Mouse (Mus musculus) skeletal muscle tissue, adult 2 months (tissue): Measurements from ENCODE around the gene Gm49342.
A peak's percentile ranks its signal among the peaks of the same experiment; 100 is the strongest.

Experiments used
- DNase-seq: peaks from one replicate; pipeline ENCODE4 v3.0.0-alpha.2; 2012; ENCODE audit warnings: low read depth, low spot score

The Gm49342 gene

DNA sequence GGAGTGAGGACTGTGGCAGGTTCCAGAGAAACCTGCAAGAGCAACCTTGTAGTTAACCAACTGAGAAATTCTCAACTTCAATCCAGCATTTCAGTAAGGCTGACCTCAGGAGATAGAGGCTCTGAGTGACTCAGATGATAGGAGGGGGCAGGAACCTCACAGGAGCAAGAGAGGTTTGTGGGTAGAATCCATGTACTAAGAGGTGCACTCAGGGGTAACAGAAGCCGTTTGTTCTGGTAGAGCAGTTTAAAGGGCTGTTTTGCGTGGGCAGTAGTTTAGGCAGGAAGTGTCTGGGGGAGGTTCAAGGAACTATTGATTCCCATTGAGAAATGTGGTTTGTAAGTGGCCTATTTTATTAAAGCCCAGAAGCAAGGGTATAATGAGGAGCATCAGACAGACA is 36.9 kb downstream of the Gm49342 start:
- DNase-seq: no peak

DNA sequence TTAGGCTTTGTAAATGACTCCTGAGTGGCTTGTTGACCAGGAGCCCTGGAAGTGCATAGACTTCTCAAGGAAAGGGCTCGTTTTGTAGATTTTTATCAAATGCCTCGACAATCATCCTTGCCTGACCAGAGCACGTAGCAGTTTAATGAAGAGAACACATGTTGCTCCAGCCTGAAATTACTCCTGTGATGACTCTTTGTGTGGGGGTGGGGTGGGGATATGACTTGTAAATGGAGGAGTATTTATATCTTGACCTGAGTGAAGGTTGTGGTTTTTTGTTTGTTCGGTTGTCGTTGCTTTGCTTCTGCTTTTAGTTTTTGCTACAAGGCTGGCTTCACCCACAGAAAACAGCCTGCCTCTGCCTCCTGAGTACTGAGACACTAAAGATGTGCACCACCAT is 37.5 kb downstream of the Gm49342 start:
- DNase-seq: no peak

DNA sequence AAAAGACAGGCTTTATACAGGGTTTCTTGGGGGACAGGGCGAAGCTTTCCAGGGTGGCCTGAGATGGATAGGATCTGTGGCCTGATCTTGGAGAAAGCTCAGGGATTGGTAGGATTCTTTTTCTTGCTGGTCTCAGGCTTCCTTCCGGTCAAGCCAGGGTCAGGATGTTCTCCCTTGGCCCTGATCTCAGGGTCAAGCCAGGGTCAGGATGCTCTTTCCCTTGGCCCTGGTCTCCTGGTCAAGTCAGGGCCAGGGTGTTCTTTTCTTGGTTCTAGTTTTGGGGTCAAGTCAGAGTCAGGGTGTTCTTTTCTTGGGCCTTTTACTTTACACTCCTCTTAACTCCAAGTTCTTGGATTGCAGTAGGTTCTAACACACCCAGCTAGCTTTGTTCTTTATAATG is 43.4 kb downstream of the Gm49342 start:
- DNase-seq: peak; percentile 75

DNA sequence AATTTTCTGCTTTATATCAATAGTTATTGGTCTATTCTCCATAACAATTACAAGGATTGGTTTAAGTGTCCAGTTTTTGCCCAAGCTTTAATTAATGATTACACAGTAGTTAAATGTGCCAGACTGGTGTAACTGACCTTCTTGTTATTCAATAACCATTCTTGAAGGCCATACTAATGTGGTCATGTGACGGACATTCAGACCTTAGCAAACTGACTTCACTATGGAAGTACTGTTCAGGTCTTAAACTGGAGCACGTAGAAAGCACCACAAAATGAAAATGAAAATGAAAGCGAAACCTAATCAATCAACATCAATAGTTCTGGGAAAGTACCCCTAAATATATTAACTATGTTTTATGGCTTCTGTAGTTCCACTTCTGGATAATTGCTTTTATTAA is 46.7 kb downstream of the Gm49342 start:
- DNase-seq: no peak

DNA sequence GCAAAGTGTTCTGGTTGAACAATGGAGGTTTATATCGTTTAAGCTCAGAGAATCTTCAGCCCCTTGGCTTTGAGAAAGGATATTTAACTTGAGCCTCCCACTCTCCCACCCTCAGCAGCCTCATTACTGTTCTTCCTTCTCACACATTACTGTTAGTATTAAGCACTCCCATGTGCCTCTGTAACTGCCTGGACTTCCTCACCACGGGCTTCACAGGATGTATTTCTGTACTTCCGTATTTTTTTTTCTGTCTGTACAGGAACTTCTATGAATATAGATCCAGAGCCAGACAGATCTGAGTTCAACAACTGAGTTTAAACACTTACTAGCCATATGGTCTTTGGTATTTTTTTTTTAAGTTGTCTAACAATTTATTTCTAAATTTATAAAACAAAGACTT is 52.8 kb downstream of the Gm49342 start:
- DNase-seq: no peak

DNA sequence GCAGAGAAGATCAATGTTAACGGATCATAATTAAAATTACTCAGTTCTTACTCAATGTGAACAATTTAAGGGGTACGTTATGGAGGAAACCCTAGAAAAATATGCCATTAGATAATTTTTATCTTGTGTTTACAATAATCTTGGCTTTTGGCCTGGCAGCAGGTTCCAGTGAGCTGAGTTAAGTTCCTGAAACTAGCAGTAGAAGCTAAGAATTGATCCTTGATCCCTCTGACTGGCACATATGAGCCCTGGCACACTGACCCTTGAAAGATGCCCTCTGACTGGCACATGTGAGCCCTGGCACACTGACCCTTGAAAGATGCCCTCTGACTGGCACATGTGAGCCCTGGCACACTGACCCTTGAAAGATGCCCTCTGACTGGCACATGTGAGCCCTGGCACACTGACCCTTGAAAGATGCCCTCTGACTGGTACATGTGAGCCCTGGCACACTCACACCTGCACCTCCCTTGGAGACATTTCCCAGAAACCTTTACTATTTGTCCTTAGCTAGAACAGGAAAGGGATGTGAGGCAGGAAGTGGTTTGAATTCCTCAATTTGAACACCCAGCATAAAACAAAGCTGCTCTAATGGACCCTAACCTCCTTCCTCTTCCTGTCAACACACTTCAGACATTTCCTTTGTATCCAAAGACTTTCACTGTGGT is 53.8 kb downstream of the Gm49342 start:
- peak; percentile 32 for DNase-seq

DNA sequence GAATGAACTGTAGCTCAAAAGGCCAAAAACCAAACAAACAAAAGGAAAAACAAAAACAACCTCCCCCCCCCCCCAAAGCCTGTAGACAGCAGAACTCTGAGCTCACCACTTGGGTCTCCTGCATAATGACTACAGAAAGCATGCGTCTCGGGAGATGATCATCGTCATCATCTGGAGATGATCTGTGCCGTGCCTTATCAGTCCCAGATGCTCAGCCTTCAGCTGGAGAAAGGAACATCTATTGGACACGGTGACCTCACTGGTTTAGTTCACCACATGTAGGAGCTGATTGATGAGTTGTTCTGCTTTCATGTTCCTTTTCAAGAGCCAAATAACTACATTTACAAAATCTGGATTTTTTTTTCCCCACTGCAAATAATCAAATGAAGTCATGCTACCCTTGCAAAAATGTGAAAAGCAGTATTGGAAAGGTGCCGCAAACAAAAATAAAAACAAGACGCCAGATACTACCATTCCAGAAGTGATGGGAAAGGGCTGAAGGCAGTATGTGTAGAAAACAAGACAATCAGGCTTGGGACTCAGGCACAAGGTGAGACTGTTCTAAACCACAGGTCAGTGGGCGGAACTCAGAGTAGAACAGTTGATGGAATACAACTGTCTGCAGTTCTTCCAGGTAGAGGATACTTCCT is 63.0 kb downstream of the Gm49342 start, which contains the start of gene Rnase10:
Gene Rnase10 (plus strand): TSS at position 600 of the 650 bp plus-strand sequence.
- DNase-seq: peak; percentile 75

DNA sequence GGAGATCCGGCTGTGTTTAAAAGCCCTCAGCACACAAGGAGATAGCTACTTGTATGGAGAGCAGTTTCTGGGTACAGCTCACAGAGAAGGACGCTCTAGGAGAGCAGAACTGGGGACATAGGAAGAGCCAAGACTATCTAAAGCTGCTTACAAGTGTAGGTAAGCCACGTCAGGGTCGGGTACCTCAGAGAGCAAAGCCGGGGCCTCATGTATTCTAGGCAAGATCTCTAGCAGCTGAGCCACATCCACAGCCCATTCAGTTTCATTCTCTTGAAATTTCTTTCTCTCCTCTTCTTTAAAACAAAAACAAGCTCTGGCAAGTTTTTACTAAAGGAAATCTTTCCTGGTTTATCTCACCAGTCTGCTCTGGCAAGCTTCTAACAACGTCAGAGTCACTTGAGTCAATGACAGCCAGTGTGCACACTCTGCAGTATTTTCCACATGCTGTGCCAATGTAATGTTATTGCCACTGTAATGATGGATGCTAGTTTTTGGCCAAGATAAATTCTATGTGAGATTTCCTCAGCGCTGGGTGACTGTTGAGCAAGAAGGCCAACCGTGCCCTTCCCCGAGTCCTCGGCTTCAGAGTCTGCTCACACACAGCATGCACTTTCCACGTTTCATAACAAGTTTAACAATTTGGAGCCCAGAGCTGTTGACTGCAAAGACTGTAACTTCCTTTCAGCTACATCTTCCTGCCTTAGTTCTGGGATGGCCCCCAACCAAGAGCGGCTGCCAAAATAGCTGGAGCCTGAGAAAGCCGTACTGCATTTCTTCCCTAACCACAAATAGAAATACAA is 63.8 kb downstream of the Gm49342 start:
- DNase-seq: peak; percentile 81

DNA sequence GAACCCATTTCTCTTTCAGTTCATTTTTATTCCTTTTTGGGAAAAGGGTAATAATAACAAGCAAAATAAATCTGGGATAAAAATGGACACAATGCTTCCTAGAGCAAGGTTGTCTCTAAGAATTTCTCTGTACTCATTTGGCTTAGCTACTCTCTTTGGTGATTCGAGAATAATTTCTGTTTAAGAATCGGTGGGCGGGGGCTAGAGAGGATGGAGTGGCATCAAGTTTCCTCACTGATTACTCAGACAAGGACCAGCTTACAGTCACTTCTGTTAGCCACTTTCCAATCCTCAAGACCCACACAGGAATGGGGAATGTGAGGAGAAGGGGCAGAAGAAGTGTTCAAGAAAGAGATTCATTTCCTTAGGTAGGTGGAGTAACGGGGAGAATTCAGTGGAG is 64.5 kb downstream of the Gm49342 start:
- DNase-seq: no peak

DNA sequence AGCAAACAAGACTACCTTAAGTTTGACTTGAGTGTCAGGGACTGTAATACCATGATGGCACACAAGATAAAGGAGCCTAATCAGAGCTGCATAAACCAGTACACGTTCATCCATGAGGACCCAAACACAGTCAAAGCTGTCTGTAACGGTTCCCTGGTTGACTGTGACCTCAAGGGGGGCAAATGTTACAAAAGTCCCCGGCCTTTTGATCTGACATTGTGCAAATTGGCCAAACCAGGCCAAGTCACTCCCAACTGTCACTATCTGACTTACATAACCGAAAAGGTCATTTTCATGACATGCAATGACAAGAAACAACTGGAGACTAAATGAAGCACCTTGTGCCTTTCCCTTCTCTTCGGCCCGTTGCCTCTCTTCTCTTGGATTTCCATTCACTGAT is 65.3 kb downstream of the Gm49342 start:
- DNase-seq: no peak
